Mouse (Mus musculus) heart, embryonic 12.5 days (tissue): ENCODE data around the gene Pkn3. TPM values are rescaled to one million over a fixed set of nuclear protein-coding genes. Genes with fewer than 3 reads are reported as not detected.

Experiments
- ATAC-seq: fragments of 200-750 bp; cut with Nextera tagmentation; 2 replicates; pipeline ENCODE4 v1.8.0; 2017; ENCODE audit warnings: moderate TSS enrichment, moderate library complexity; ENCODE audit not compliant: insufficient number of reproducible peaks, low FRiP score
- H3K27ac ChIP-seq: fragments of 300-500 bp; sonication (generic); 2 replicates; pipeline ENCODE4 v1.5.1; 2016; ENCODE audit warnings: mild to moderate bottlenecking, moderate library complexity; ENCODE audit not compliant: poor library complexity, severe bottlenecking
- H3K27me3 ChIP-seq: fragments of 300-500 bp; sonication (generic); replicated peaks from 2 replicates; pipeline ENCODE4 v1.6.1; 2016; ENCODE audit warnings: mild to moderate bottlenecking, moderate library complexity
- H3K36me3 ChIP-seq: fragments of 300-500 bp; sonication (generic); 2 replicates; pipeline ENCODE4 v1.6.1; 2016; ENCODE audit warnings: mild to moderate bottlenecking, moderate library complexity
- H3K4me1 ChIP-seq: fragments of 300-500 bp; sonication (generic); replicated peaks from 2 replicates; pipeline ENCODE4 v1.6.1; 2016; ENCODE audit warnings: mild to moderate bottlenecking
- H3K4me2 ChIP-seq: fragments of 300-500 bp; sonication (generic); 2 replicates; pipeline ENCODE4 v1.6.1; 2016; ENCODE audit warnings: mild to moderate bottlenecking, moderate library complexity
- H3K4me3 ChIP-seq: fragments of 300-500 bp; sonication (generic); 2 replicates; pipeline ENCODE4 v1.5.1; 2016; ENCODE audit warnings: mild to moderate bottlenecking
- H3K9ac ChIP-seq: fragments of 300-500 bp; sonication (generic); 2 replicates; pipeline ENCODE4 v1.6.1; 2016; ENCODE audit warnings: mild to moderate bottlenecking, moderate library complexity
- H3K9me3 ChIP-seq: fragments of 300-500 bp; sonication (generic); replicated peaks from 2 replicates; pipeline ENCODE4 v1.6.1; 2016; ENCODE audit warnings: mild to moderate bottlenecking, moderate library complexity
- WGBS: fragments of 180-500 bp; shearing (Covaris S2); methylation state at CpG from one replicate; pipeline ENCODE4 v1.1.7; 2016; 5-methylcytosine and 5-hydroxymethylcytosine counted together
- polyA plus RNA-seq: library from polyadenylated mRNA; unstranded; fragments of >200 nt; fragmentation: Nextera tagmentation; extraction: Ambion mirVana; gene quantifications from 2 replicates; pipeline ENCODE4 v1.2.1, GENCODE M21; 2016

The Pkn3 gene
- polyA plus RNA-seq, 1 experiment from 2014 or later = 19.6 TPM

GRCm38 (mm10) chr2:30106364-30106763 lies 28.9 kb downstream of the Pkn3 start:
- ATAC-seq = no peak
- Histone ChIP-seq H3K9me3 (no peaks in the 10 kb centered on the region), H3K36me3 (peaks cover 88% of the 10 kb centered on the region), H3K27ac (no peak overlapping the region), H3K4me3 (no peak overlapping the region), H3K4me1 (peaks cover 7% of the 10 kb centered on the region; the same call in 1 of the 2 replicates), H3K27me3 (no peaks in the 10 kb centered on the region), H3K4me2 (no peak overlapping the region), H3K9ac (no peak overlapping the region)

- H3K4me1 ChIP-seq = peaks cover 7% of the 10 kb centered on the region; the same call in 1 of the 2 replicates
- H3K4me2 ChIP-seq = no peak overlapping the region
- H3K9me3 ChIP-seq = no peaks in the 10 kb centered on the region
- ATAC-seq = no peak
- H3K4me3 ChIP-seq = no peak overlapping the region
- no peak overlapping the region for H3K9ac ChIP-seq
- no peaks in the 10 kb centered on the region for H3K27me3 ChIP-seq
- H3K27ac ChIP-seq = no peak overlapping the region
- peaks cover 84% of the 10 kb centered on the region for H3K36me3 ChIP-seq
- 88% methylated on average over 5 of the region's 5 CpGs for WGBS
Measured at GRCm38 (mm10) chr2:30107646-30108045, 30.2 kb downstream of the Pkn3 start.

- Histone ChIP-seq H3K4me1 (peaks cover 7% of the 10 kb centered on the region; the same call in 1 of the 2 replicates), H3K9ac (no peak overlapping the region), H3K36me3 (peaks cover 84% of the 10 kb centered on the region), H3K9me3 (no peaks in the 10 kb centered on the region), H3K4me2 (no peak overlapping the region), H3K27ac (no peak overlapping the region), H3K4me3 (no peak overlapping the region), H3K27me3 (no peaks in the 10 kb centered on the region)
- 66% methylated on average over 4 of the region's 4 CpGs for WGBS
- ATAC-seq = no peak
Measured at GRCm38 (mm10) chr2:30108260-30108659, 30.8 kb downstream of the Pkn3 start.

- Histone ChIP-seq H3K4me3 (no peak overlapping the region), H3K9me3 (no peaks in the 10 kb centered on the region), H3K4me1 (peaks cover 7% of the 10 kb centered on the region; the same call in 1 of the 2 replicates), H3K27me3 (no peaks in the 10 kb centered on the region), H3K36me3 (peaks cover 59% of the 10 kb centered on the region), H3K27ac (no peak overlapping the region), H3K4me2 (no peak overlapping the region), H3K9ac (no peak overlapping the region)
- WGBS = 75% methylated on average over 2 of the region's 2 CpGs
- ATAC-seq = no peak
Measured at GRCm38 (mm10) chr2:30111500-30111899, 34.0 kb downstream of the Pkn3 start.

GRCm38 (mm10) chr2:30112564-30112963 lies 35.1 kb downstream of the Pkn3 start:
- peaks cover 7% of the 10 kb centered on the region; the same call in 1 of the 2 replicates for H3K4me1 ChIP-seq
- no peak overlapping the region for H3K4me3 ChIP-seq
- no peak overlapping the region for H3K9ac ChIP-seq
- no peak overlapping the region for H3K4me2 ChIP-seq
- 69% methylated on average over 5 of the region's 5 CpGs for WGBS
- no peak overlapping the region for H3K27ac ChIP-seq
- no peaks in the 10 kb centered on the region for H3K27me3 ChIP-seq
- no peaks in the 10 kb centered on the region for H3K9me3 ChIP-seq
- no peak for ATAC-seq
- peaks cover 49% of the 10 kb centered on the region for H3K36me3 ChIP-seq

GRCm38 (mm10) chr2:30119641-30120051 lies 42.2 kb downstream of the Pkn3 start:
- Histone ChIP-seq H3K27ac (no peak overlapping the region), H3K4me1 (peaks cover 13% of the 10 kb centered on the region), H3K4me2 (no peak overlapping the region), H3K36me3 (peaks cover 8% of the 10 kb centered on the region; the same call in 1 of the 2 replicates), H3K4me3 (no peak overlapping the region), H3K9me3 (no peaks in the 10 kb centered on the region), H3K27me3 (no peaks in the 10 kb centered on the region), H3K9ac (no peak overlapping the region)
- no peak for ATAC-seq
- 43% methylated on average over 6 of the region's 6 CpGs for WGBS

- Histone ChIP-seq H3K4me1 (peaks cover 19% of the 10 kb centered on the region), H3K36me3 (peaks cover 8% of the 10 kb centered on the region; the same call in 1 of the 2 replicates), H3K27me3 (no peaks in the 10 kb centered on the region), H3K27ac (no peak overlapping the region), H3K9ac (no peak overlapping the region), H3K9me3 (no peaks in the 10 kb centered on the region), H3K4me2 (no peak overlapping the region), H3K4me3 (no peak overlapping the region)
- WGBS = 79% methylated on average over 4 of the region's 4 CpGs
- no peak for ATAC-seq
Measured at GRCm38 (mm10) chr2:30120269-30120668, 42.8 kb downstream of the Pkn3 start.

- H3K27ac ChIP-seq = no peak overlapping the region
- no peak overlapping the region for H3K9ac ChIP-seq
- no peaks in the 10 kb centered on the region for H3K9me3 ChIP-seq
- H3K27me3 ChIP-seq = no peaks in the 10 kb centered on the region
- no peak overlapping the region; the same call in 1 of the 2 replicates for H3K4me2 ChIP-seq
- 0 out of 2 replicates have a peak overlapping the region, but pooled peaks have one; percentile 88 for H3K4me3 ChIP-seq
- H3K36me3 ChIP-seq = peaks cover 8% of the 10 kb centered on the region; the same call in 1 of the 2 replicates
- ATAC-seq = no peak
- H3K4me1 ChIP-seq = peaks cover 19% of the 10 kb centered on the region
- WGBS = 83% methylated on average over 5 of the region's 5 CpGs
Measured at GRCm38 (mm10) chr2:30122766-30123165, 45.3 kb downstream of the Pkn3 start.

GRCm38 (mm10) chr2:30123729-30124471 lies 46.4 kb downstream of the Pkn3 start:
- Histone ChIP-seq H3K27ac (peak overlapping the region; percentile 86), H3K9ac (peak overlapping the region; percentile 93), H3K27me3 (no peaks in the 10 kb centered on the region), H3K9me3 (no peaks in the 10 kb centered on the region), H3K4me1 (peaks cover 19% of the 10 kb centered on the region), H3K4me2 (peak overlapping the region; percentile 90), H3K4me3 (peak overlapping the region; percentile 88), H3K36me3 (peaks cover 8% of the 10 kb centered on the region; the same call in 1 of the 2 replicates)
- WGBS = 2% methylated on average over 37 of the region's 44 CpGs
- ATAC-seq = peak; percentile 62; the same call in 1 of the 2 replicates

- ATAC-seq = peak; percentile 98
- Histone ChIP-seq H3K27ac (peak within 1 kb of the TSS; percentile 86), H3K4me1 (peaks cover 19% of the 10 kb centered on the region), H3K9ac (peak within 1 kb of the TSS; percentile 93), H3K4me2 (peak within 1 kb of the TSS; percentile 90), H3K4me3 (peak within 1 kb of the TSS; percentile 88), H3K36me3 (peaks cover 8% of the 10 kb centered on the region; the same call in 1 of the 2 replicates), H3K9me3 (no peaks in the 10 kb centered on the region), H3K27me3 (0 out of 2 replicates have a peak, but pooled peaks cover 1% of the 10 kb centered on the region)
- 9% methylated on average over 31 of the region's 31 CpGs for WGBS
Measured at GRCm38 (mm10) chr2:30124472-30125274, 47.2 kb downstream of the Pkn3 start, which contains the start of gene Zer1. Gene Zer1 (minus strand): TSS chr2:30124585.

GRCm38 (mm10) chr2:30128789-30129188 lies 51.3 kb downstream of the Pkn3 start:
- no peaks in the 10 kb centered on the region for H3K36me3 ChIP-seq
- H3K27me3 ChIP-seq = 0 out of 2 replicates have a peak, but pooled peaks cover 2% of the 10 kb centered on the region
- WGBS = 22% methylated on average over 2 of the region's 2 CpGs
- ATAC-seq = no peak
- no peak overlapping the region for H3K4me2 ChIP-seq
- H3K9ac ChIP-seq = no peak overlapping the region
- no peaks in the 10 kb centered on the region for H3K9me3 ChIP-seq
- H3K27ac ChIP-seq = no peak overlapping the region
- peaks cover 15% of the 10 kb centered on the region for H3K4me1 ChIP-seq
- H3K4me3 ChIP-seq = no peak overlapping the region
